Mouse (Mus musculus) embryonic fibroblast, embryonic 13.5 days (primary cell): Measurements from ENCODE around the gene Scrn1.

Source experiments
- CTCF ChIP-seq: IDR thresholded peaks from 2 replicates; pipeline ENCODE4 v1.5.1; 2011; ENCODE audit warnings: mild to moderate bottlenecking, control low read depth, low read length, moderate library complexity, borderline replicate concordance; ENCODE audit not compliant: insufficient read depth
- POLR2A ChIP-seq: IDR thresholded peaks from 2 replicates; pipeline ENCODE4 v1.6.1; 2011; ENCODE audit warnings: low read depth, mild to moderate bottlenecking, control low read depth, low read length, moderate library complexity

- TF ChIP-seq POLR2A (no peak), CTCF (no peak)
Measured at GRCm38 (mm10) chr6:54464926-54465325, 101.4 kb downstream of the Scrn1 start.
